Comparison of ENCODE assay signal across 19 mouse cellular contexts in genomic region chr8:65194656-65195055, GRCm38 (mm10).
DNase-seq lines count a peak whose midpoint lies in the region.
"Had no signal": no experiment of that assay in that cellular context is flagged by ENCODE, and none has a peak within 500 bp of the region (broad histone marks: within the 10 kb centered on the region; RNA-seq: fewer than 3 reads in every experiment).

No protein-coding gene starts in this region.

- DNase-seq in layer of hippocampus, adult 11-12 months (ENCODE audit: low spot score) = peak; percentile 7
- no peak for DNase-seq in layer of hippocampus, adult 18-20 months (ENCODE audit: low spot score in 2 of 2)
- DNase-seq in right cerebral cortex, adult 18-20 months = peak; percentile 55
- no peak for DNase-seq in right cerebral cortex, postnatal 4 days
- DNase-seq in left cerebral cortex, adult 9 months (ENCODE audit: low spot score in 2 of 2) = peak; percentile 45 to 62
- DNase-seq in right cerebral cortex, postnatal 36 days (ENCODE audit: low spot score in 2 of 2) = peak; percentile 7 to 42
- no peak for DNase-seq in urinary bladder, postnatal 4 days (ENCODE audit: low spot score in 2 of 2)
- no peak for DNase-seq in spleen, postnatal 36 days (ENCODE audit: low spot score in 2 of 2)
- DNase-seq: adrenal gland, postnatal 25 days; cerebellum, adult 2 months; cerebellum, postnatal 14 days; forebrain, postnatal 0 days; heart, postnatal 10 days; kidney, adult 11 months; kidney, postnatal 25 days; lung, adult 2 months; lung, postnatal 10 days; thymus, adult 18-20 months; thymus, postnatal 25 days had no signal

Comparison
In these comparisons a context has a peak if more than half of its experiments do, and no peak if none do; other contexts are left out.
1. DNase-seq: peak in layer of hippocampus, adult 11-12 months (single experiment), right cerebral cortex, adult 18-20 months (single experiment), left cerebral cortex, adult 9 months (2 of 2) and right cerebral cortex, postnatal 36 days (2 of 2); none in layer of hippocampus, adult 18-20 months (0 of 2), right cerebral cortex, postnatal 4 days (single experiment), urinary bladder, postnatal 4 days (0 of 2) and spleen, postnatal 36 days (0 of 2).